Mouse (Mus musculus): ENCODE measurements around the gene Usp35.

DNA sequence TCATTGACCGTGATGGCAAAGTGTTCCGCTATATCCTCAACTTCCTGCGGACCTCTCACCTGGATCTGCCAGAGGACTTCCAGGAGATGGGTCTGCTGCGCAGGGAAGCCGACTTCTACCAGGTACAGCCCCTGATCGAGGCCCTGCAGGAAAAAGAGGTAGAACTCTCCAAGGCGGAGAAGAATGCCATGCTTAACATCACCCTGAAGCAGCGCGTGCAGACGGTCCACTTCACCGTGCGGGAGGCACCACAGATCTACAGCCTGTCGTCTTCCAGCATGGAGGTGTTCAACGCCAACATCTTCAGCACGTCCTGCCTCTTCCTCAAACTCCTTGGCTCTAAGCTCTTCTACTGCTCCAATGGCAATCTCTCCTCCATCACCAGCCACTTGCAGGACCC, 15.6 kb upstream of the Usp35 start:
- no peak for TF ChIP-seq CTCF (IDR thresholded peaks at IDR 0.05)
- TF ChIP-seq EP300 (IDR thresholded peaks at IDR 0.05), result no peak

Measured in lung, postnatal 0 days (tissue).